Mouse (Mus musculus): Measurements from ENCODE around the gene Sacs.

DNA sequence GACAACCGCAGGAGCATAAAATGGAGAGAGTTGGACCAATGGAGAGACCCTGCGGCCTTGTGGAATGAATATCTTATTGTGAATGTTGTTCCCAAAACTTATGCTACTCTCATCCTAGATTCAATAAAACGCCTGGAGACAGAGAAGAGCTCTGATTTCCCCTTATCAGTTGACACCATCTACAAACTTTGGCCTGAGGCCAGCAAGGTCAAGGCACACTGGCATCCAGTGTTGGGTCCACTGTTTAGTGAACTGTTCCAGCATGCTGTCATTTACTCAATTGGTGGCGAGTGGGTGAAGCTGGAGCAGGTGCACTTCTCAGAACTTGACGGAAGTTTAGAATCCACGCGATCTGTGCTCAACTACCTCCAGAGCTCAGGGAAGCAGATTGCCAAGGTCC lies 53.6 kb downstream of the Sacs start:
- no peak for TF ChIP-seq CTCF (IDR thresholded peaks at IDR 0.05; ENCODE audit: low read depth)
- no peak for TF ChIP-seq EP300 (IDR thresholded peaks at IDR 0.05; ENCODE audit: low read depth)

Data from liver, embryonic 14.5 days (tissue).